Mouse (Mus musculus): Measurements from ENCODE around the gene Arf5.

DNA sequence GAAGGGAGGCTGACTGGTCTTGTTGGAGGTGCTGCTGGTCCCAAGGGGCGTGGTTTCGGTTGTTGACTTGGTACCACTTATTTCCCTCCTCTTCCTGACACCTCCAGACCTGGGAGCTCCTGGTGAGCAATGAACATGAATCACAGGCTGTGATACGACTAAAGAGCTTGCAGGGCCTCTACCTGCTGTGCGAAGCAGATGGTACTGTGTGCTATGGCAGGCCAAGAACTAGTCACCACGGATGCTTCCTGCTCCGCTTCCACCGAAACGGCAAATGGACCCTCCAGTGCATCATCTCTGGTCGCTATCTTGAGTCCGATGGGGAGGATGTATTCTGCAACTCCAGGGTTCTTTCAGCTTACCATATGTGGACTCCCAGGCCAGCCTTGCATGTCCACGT, 6.5 kb downstream of the Arf5 start:
- TF ChIP-seq GATA1 (IDR thresholded peaks at IDR 0.05; ENCODE audit: low read length) = no peak
- no peak for TF ChIP-seq TAL1 (IDR thresholded peaks at IDR 0.05; ENCODE audit: low read length)
